Mouse (Mus musculus): ENCODE data around the gene Lipt2. TPM values are rescaled to one million over a fixed set of nuclear protein-coding genes. Genes with fewer than 3 reads are reported as not detected.

The Lipt2 gene
- total and polyA plus RNA-seq, 2 experiments from 2014 or later, result 16.6 to 17.1 TPM

GRCm38 (mm10) chr7:100176269-100176668 is 17.2 kb downstream of the Lipt2 start, which contains the start of gene Kcne3:
Kcne3 (plus strand) TSS chr7:100176502.
- Histone ChIP-seq H3K4me2 (ENCODE audit: low read depth, low read length, poor library complexity, severe bottlenecking) (no peak within 1 kb of the TSS), H3K9ac (replicated peaks; ENCODE audit: low read length, poor library complexity, severe bottlenecking) (no peak within 1 kb of the TSS), H3K4me3 (ENCODE audit: low read depth, low read length) (no peak within 1 kb of the TSS), H3K9me3 (ENCODE audit: low read length) (no peaks in the 10 kb centered on the region), H3K36me3 (ENCODE audit: insufficient read depth, low read length) (no peaks in the 10 kb centered on the region), H3K4me1 (ENCODE audit: insufficient read depth, low read length) (no peaks in the 10 kb centered on the region), H3K27ac (ENCODE audit: low read depth, low read length) (no peak within 1 kb of the TSS), H3K27me3 (ENCODE audit: insufficient read depth, low read length) (peaks cover 26% of the 10 kb centered on the region)
- 80% methylated on average over 3 of the region's 3 CpGs for WGBS
- DNase-seq (ENCODE audit: low spot score) (no peak), ATAC-seq (ENCODE audit: low FRiP score) (no peak)
- no peak for TF ChIP-seq CTCF (IDR thresholded peaks at IDR 0.05)

- no peaks in the 10 kb centered on the region for H3K9me3 ChIP-seq (ENCODE audit: low read length)
- 9% methylated on average over 30 of the region's 30 CpGs for WGBS
- peak overlapping the region; percentile 78 for H3K4me2 ChIP-seq (ENCODE audit: low read depth, low read length, poor library complexity, severe bottlenecking)
- H3K27ac ChIP-seq (ENCODE audit: low read depth, low read length), result no peak overlapping the region
- ATAC-seq (ENCODE audit: low FRiP score), result no peak; the same call in 1 of the 2 replicates
- no peaks in the 10 kb centered on the region for H3K4me1 ChIP-seq (ENCODE audit: insufficient read depth, low read length)
- peak overlapping the region; percentile 42; the same call in 1 of the 2 replicates for H3K9ac ChIP-seq (replicated peaks; ENCODE audit: low read length, poor library complexity, severe bottlenecking)
- peak; percentile 34 for DNase-seq (ENCODE audit: low spot score)
- no peaks in the 10 kb centered on the region for H3K36me3 ChIP-seq (ENCODE audit: insufficient read depth, low read length)
- no peak for TF ChIP-seq CTCF (IDR thresholded peaks at IDR 0.05)
- H3K4me3 ChIP-seq (ENCODE audit: low read depth, low read length), result peak overlapping the region; percentile 41
- peaks cover 26% of the 10 kb centered on the region for H3K27me3 ChIP-seq (ENCODE audit: insufficient read depth, low read length)
Observed at GRCm38 (mm10) chr7:100178016-100178890, 19.2 kb downstream of the Lipt2 start.

- Histone ChIP-seq H3K27me3 (ENCODE audit: insufficient read depth, low read length) (peaks cover 26% of the 10 kb centered on the region), H3K4me1 (ENCODE audit: insufficient read depth, low read length) (no peaks in the 10 kb centered on the region), H3K9ac (replicated peaks; ENCODE audit: low read length, poor library complexity, severe bottlenecking) (peak overlapping the region; percentile 42; the same call in 1 of the 2 replicates), H3K27ac (ENCODE audit: low read depth, low read length) (no peak overlapping the region), H3K9me3 (ENCODE audit: low read length) (no peaks in the 10 kb centered on the region), H3K36me3 (ENCODE audit: insufficient read depth, low read length) (no peaks in the 10 kb centered on the region), H3K4me3 (ENCODE audit: low read depth, low read length) (peak overlapping the region; percentile 41), H3K4me2 (ENCODE audit: low read depth, low read length, poor library complexity, severe bottlenecking) (peak overlapping the region; percentile 78)
- ATAC-seq (ENCODE audit: low FRiP score) (no peak; the same call in 1 of the 2 replicates), DNase-seq (ENCODE audit: low spot score) (no peak)
- WGBS, result under 1% methylated on average over 15 of the region's 15 CpGs
- no peak for TF ChIP-seq CTCF (IDR thresholded peaks at IDR 0.05)
Observed at GRCm38 (mm10) chr7:100178891-100179233, 19.8 kb downstream of the Lipt2 start.

DNA sequence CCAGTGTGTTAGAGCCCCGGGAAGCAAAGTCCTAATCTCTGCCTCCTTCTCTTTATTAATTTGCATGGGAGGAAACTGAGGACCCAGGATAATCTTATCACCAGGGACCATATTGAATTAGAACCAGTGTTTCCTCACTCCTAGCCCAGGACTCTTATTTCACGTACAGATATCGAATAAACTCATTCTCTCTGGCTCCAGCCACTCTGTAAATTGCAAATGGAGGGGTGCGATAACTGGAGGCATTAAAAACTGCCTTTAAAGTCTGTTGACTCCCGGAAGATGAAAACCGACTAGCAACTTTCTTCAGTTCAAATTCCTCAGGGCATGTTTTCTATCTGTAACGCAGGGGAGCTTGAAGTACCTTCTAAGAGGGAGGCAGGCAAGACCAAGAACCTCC is 20.3 kb downstream of the Lipt2 start:
- Histone ChIP-seq H3K9me3 (ENCODE audit: low read length) (no peaks in the 10 kb centered on the region), H3K27ac (ENCODE audit: low read depth, low read length) (no peak overlapping the region), H3K4me2 (ENCODE audit: low read depth, low read length, poor library complexity, severe bottlenecking) (peak overlapping the region; percentile 78), H3K4me1 (ENCODE audit: insufficient read depth, low read length) (no peaks in the 10 kb centered on the region), H3K27me3 (ENCODE audit: insufficient read depth, low read length) (peaks cover 26% of the 10 kb centered on the region), H3K9ac (replicated peaks; ENCODE audit: low read length, poor library complexity, severe bottlenecking) (no peak overlapping the region), H3K4me3 (ENCODE audit: low read depth, low read length) (no peak overlapping the region), H3K36me3 (ENCODE audit: insufficient read depth, low read length) (no peaks in the 10 kb centered on the region)
- WGBS, result 51% methylated on average over 7 of the region's 7 CpGs
- DNase-seq (ENCODE audit: low spot score) (no peak), ATAC-seq (ENCODE audit: low FRiP score) (no peak)
- no peak for TF ChIP-seq CTCF (IDR thresholded peaks at IDR 0.05)

DNA sequence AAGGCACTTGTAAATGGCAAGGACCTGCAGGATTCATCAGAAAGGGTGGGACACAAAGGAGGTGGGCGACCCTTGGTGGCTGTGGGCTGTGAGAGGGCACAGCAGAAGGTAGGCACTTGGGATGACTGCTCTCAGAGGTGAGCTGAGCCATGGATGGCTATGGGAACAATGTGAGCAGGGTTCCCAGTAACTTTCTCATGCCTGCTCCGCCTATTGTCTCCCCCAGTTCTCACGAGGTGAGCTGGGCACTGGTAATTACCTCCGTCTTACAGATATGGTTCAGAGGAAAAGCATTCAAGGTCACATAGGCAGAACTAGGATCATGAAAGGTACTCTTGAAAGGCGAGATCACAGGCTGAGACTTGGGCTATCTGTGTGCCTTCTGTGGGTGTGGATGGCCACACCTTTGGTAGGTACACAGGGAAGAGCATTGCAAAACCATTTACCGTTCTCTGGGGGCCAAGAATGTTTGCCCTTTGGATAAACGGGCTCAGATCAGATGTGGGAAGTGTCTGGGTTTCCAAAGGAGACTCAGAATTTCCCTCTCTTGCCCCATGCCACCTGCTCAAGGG is 20.8 kb downstream of the Lipt2 start:
- Histone ChIP-seq H3K9ac (replicated peaks; ENCODE audit: low read length, poor library complexity, severe bottlenecking) (no peak overlapping the region), H3K4me3 (ENCODE audit: low read depth, low read length) (no peak overlapping the region), H3K4me2 (ENCODE audit: low read depth, low read length, poor library complexity, severe bottlenecking) (no peak overlapping the region), H3K9me3 (ENCODE audit: low read length) (no peaks in the 10 kb centered on the region), H3K36me3 (ENCODE audit: insufficient read depth, low read length) (no peaks in the 10 kb centered on the region), H3K27ac (ENCODE audit: low read depth, low read length) (no peak overlapping the region), H3K27me3 (ENCODE audit: insufficient read depth, low read length) (peaks cover 26% of the 10 kb centered on the region), H3K4me1 (ENCODE audit: insufficient read depth, low read length) (no peaks in the 10 kb centered on the region)
- WGBS, result 83% methylated on average over 7 of the region's 7 CpGs
- no peak for DNase-seq (ENCODE audit: low spot score)
- no peak for ATAC-seq (ENCODE audit: low FRiP score)
- TF ChIP-seq CTCF (IDR thresholded peaks at IDR 0.05), result no peak

DNA sequence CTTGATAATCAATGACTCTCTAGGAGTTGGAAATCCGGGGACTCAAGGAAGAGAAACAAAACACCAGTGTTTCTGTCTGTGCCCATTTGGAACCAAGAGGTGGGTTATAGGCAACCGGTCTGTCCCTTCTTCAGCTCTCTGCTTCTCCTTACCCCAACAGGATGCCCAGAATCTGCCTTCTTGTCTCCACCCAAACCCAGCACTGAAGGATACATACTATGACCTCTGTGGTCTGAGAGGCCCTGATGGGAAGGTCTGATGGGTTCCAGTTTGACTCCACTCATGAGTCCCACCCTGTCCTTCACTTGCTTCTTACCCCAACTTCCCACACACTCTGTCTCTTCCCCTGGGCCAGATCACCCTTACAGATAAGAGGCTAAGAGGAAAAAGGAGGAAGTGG is 22.1 kb downstream of the Lipt2 start:
- ATAC-seq (ENCODE audit: low FRiP score), result no peak
- Histone ChIP-seq H3K4me1 (ENCODE audit: insufficient read depth, low read length) (no peaks in the 10 kb centered on the region), H3K4me2 (ENCODE audit: low read depth, low read length, poor library complexity, severe bottlenecking) (no peak overlapping the region), H3K4me3 (ENCODE audit: low read depth, low read length) (no peak overlapping the region), H3K9ac (replicated peaks; ENCODE audit: low read length, poor library complexity, severe bottlenecking) (no peak overlapping the region), H3K36me3 (ENCODE audit: insufficient read depth, low read length) (no peaks in the 10 kb centered on the region), H3K27me3 (ENCODE audit: insufficient read depth, low read length) (peaks cover 26% of the 10 kb centered on the region), H3K9me3 (ENCODE audit: low read length) (no peaks in the 10 kb centered on the region), H3K27ac (ENCODE audit: low read depth, low read length) (no peak overlapping the region)
- DNase-seq (ENCODE audit: low spot score), result no peak
- WGBS, result 80% methylated on average over 2 of the region's 2 CpGs
- no peak for TF ChIP-seq CTCF (IDR thresholded peaks at IDR 0.05)

All from midbrain, postnatal 0 days (tissue).